Mouse (Mus musculus) gastrocnemius, postnatal 14 days (tissue): Measurements from ENCODE around the gene Gm12248. TPM values are rescaled to one million over a fixed set of nuclear protein-coding genes. Genes with fewer than 3 reads are reported as not detected.

Experiments used
- DNase-seq: peaks from one replicate; pipeline ENCODE4 v3.0.0; 2021; ENCODE audit warnings: mixed read lengths
- intact Hi-C: fragments of 180-260 bp; cut with DNase I; formaldehyde crosslinking; loops from one replicate; pipeline ENCODE4 v1.15.1; 2025; ENCODE audit warnings: low total_unique reads
- long read RNA-seq, 2 experiments: library from polyadenylated mRNA; stranded (forward); transcript quantifications; one replicate each; pipeline ENCODE4 v2.0.0; 2021
- total RNA-seq, 2 experiments: library from RNA; stranded (reverse); gene quantifications; 2 replicates each; pipeline ENCODE4 v1.2.3; 2021

Gm12248 gene
- not detected for total RNA-seq
- long read RNA-seq, experiment 1 = 0 reads
- long read RNA-seq, experiment 2 = 0 reads

- intact Hi-C loops = no loop called here
- DNase-seq = peak; percentile 53
Observed at GRCm38 (mm10) chr11:58093021-58093528, at the start of gene Gm12248. TSS of gene Gm12248 (minus strand) at chr11:58093134.

- intact Hi-C loops = no loop called here
- no peak for DNase-seq
Observed at GRCm38 (mm10) chr11:58139466-58139865, 46.5 kb upstream of the Gm12248 start.

GRCm38 (mm10) chr11:58138821-58139220 is 45.9 kb upstream of the Gm12248 start:
- DNase-seq = no peak
- intact Hi-C loops = no loop called here

- intact Hi-C loops = no loop called here
Observed at GRCm38 (mm10) chr11:58136677-58137076, 43.7 kb upstream of the Gm12248 start.

GRCm38 (mm10) chr11:58135296-58135695 is 42.4 kb upstream of the Gm12248 start:
- intact Hi-C loops = no loop called here
- DNase-seq = no peak

More at GRCm38 (mm10) chr11:58136677-58137076, 43.7 kb upstream of the Gm12248 start:
- DNase-seq = no peak

GRCm38 (mm10) chr11:58134869-58135268 is 41.9 kb upstream of the Gm12248 start:
- DNase-seq = no peak
- intact Hi-C loops = no loop called here

GRCm38 (mm10) chr11:58132026-58132425 is 39.1 kb upstream of the Gm12248 start:
- intact Hi-C loops = no loop called here
- DNase-seq = no peak

- intact Hi-C loops = no loop called here
- DNase-seq = no peak
Observed at GRCm38 (mm10) chr11:58129302-58129843, 36.4 kb upstream of the Gm12248 start.

- intact Hi-C loops = no loop called here
- no peak for DNase-seq
Observed at GRCm38 (mm10) chr11:58127544-58127943, 34.6 kb upstream of the Gm12248 start.

GRCm38 (mm10) chr11:58126397-58127160 is 33.6 kb upstream of the Gm12248 start:
- DNase-seq = peak; percentile 72
- intact Hi-C loops = no loop called here

- DNase-seq = no peak
- intact Hi-C loops = no loop called here
Observed at GRCm38 (mm10) chr11:58125021-58125420, 32.1 kb upstream of the Gm12248 start.

- intact Hi-C loops = no loop called here
- no peak for DNase-seq
Observed at GRCm38 (mm10) chr11:58123711-58124110, 30.8 kb upstream of the Gm12248 start.

GRCm38 (mm10) chr11:58121351-58121750 is 28.4 kb upstream of the Gm12248 start:
- intact Hi-C loops = no loop called here

GRCm38 (mm10) chr11:58120655-58121054 is 27.7 kb upstream of the Gm12248 start:
- DNase-seq = no peak
- intact Hi-C loops = no loop called here

More at GRCm38 (mm10) chr11:58121351-58121750, 28.4 kb upstream of the Gm12248 start:
- no peak for DNase-seq

GRCm38 (mm10) chr11:58117044-58117652 is 24.2 kb upstream of the Gm12248 start:
- no peak for DNase-seq
- intact Hi-C loops = no loop called here

GRCm38 (mm10) chr11:58116560-58116959 is 23.6 kb upstream of the Gm12248 start:
- intact Hi-C loops = no loop called here
- DNase-seq = no peak

- DNase-seq = no peak
- intact Hi-C loops = loop anchor here (10.0 kb wide), 1 partner anchor 57 kb away; the partner anchor contains the start of gene Gemin5
Observed at GRCm38 (mm10) chr11:58107664-58108337, 14.9 kb upstream of the Gm12248 start.

GRCm38 (mm10) chr11:58107009-58107408 is 14.1 kb upstream of the Gm12248 start:
- intact Hi-C loops = loop anchor here (10.0 kb wide), 1 partner anchor 58 kb away; the partner anchor contains the start of gene Gemin5
- no peak for DNase-seq

- intact Hi-C loops = loop anchor here (10.0 kb wide), 1 partner anchor 60 kb away; the partner anchor contains the start of gene Gemin5
- no peak for DNase-seq
Observed at GRCm38 (mm10) chr11:58104351-58104791, 11.4 kb upstream of the Gm12248 start.
